Mouse (Mus musculus): ENCODE measurements around the gene Acin1. TPM values are rescaled to one million over a fixed set of nuclear protein-coding genes. Genes with fewer than 3 reads are reported as not detected.

Gene Acin1
- total and polyA plus RNA-seq, 2 experiments from 2014 or later = 56.0 to 69.7 TPM

DNA sequence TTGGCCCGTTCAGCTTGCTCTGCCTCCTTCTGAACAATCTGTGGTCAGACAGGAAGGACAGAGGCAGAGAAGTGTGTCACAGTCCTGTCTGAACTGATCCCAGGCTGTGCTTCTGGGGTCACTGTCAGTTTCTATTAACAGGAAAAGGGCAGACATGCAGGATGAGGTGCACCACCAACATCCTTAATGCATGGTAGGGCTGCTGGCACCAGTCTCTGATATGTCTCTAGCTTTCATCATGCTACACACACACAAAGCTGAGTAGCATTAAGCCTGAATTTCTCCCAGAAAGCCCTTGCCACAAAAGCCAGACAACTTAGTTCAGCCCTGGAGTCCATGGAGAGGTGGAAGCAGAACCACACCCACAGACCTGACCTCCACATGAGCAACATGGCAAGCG, 43.7 kb downstream of the Acin1 start:
- no peaks in the 10 kb centered on the region for H3K4me1 ChIP-seq (ENCODE audit: control insufficient read depth, insufficient read depth)
- peaks cover 60% of the 10 kb centered on the region for H3K36me3 ChIP-seq (replicated peaks; ENCODE audit: control insufficient read depth, insufficient read depth, low read length)
- 83% methylated on average over 2 of the region's 2 CpGs for WGBS
- no peak overlapping the region for H3K27ac ChIP-seq (ENCODE audit: low read depth)
- TF ChIP-seq EP300 (IDR thresholded peaks at IDR 0.05; ENCODE audit: low read depth) = no peak
- no peak overlapping the region for H3K9ac ChIP-seq (replicated peaks; ENCODE audit: low read depth, low read length)
- no peaks in the 10 kb centered on the region for H3K27me3 ChIP-seq (ENCODE audit: control insufficient read depth, insufficient read depth, low read length)
- DNase-seq (ENCODE audit: low spot score) = no peak
- H3K4me3 ChIP-seq (ENCODE audit: low read depth, low read length) = no peak overlapping the region
- no peak overlapping the region for H3K4me2 ChIP-seq (ENCODE audit: low read depth, low read length)
- no peaks in the 10 kb centered on the region for H3K9me3 ChIP-seq (replicated peaks; ENCODE audit: control insufficient read depth, low read length)
- ATAC-seq (ENCODE audit: insufficient read depth, low read depth) = no peak

DNA sequence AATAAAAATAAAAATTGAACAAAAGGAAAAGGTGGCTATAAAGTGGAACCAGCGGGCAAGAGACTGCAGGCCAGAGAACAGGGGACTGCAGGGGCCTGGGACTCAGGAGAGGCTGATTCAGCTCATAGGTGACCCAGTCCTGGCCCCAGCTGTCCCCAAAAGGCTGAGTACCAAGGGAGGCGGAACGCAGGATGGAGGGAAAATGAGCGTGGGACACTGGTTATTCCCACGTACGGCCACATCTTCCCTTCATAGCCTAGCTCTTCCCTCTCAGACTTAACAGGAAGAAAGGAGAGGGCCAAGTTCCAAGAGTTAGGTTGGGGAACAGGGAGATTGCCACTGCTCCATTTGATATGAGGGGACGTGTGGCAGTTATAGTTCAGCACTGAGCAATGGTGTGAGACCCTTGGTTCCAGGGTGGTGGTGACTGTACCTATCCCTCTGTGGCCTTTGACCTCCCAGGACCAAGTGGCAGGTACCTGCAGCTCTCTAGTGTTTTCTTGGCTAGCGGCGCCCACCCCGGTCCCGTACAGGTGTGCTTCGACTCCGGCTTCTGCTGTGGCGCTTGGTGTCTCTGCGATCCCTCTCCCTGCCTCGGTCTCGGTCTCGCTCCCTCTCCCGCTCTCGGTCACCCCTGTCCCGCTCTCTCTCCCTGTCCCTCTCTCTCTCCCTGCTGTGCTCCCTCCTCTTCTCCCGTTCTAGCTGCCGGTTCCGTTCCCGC, 44.3 kb downstream of the Acin1 start:
- no peak for ATAC-seq (ENCODE audit: insufficient read depth, low read depth)

DNA sequence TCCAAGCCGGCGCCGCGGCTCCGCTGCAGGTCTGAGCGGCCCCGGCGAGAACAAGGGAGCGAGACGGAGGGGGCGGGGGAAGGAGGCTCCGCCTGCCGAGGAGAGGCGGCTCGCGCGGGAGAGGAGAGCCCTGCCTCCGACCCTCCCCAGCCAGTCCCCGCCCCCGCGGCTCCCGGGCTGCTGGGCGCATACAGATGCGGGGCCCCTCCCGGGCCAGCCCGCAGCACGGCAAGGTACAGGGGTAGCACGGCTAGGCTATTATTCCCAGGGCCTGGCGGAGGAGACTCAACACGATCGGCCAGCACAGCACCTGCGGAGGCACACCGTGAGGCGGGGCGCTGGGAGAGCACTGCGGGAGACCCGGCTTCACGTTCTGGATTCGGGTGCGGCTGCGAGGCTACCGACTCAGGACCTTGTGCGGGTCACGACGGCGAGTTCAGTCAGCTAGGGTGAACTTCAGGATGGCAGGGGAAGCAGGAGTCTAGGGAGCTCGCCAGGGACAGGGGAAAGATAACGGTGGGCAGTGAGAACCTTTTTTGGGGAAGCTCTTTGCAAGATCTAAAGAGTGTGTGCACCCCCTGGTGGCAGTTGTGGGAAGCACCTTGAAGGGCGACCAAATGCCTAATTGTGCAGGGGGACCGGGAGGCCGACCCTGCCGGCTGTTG, 45.3 kb downstream of the Acin1 start, which contains the start of gene Cdh24:
Gene Cdh24 (minus strand): TSS at position 60 of the 665 bp plus-strand sequence.
- Histone ChIP-seq H3K4me3 (ENCODE audit: low read depth, low read length) (peak within 1 kb of the TSS; percentile 59), H3K4me2 (ENCODE audit: low read depth, low read length) (peak within 1 kb of the TSS; percentile 88), H3K27ac (ENCODE audit: low read depth) (no peak within 1 kb of the TSS), H3K36me3 (replicated peaks; ENCODE audit: control insufficient read depth, insufficient read depth, low read length) (peaks cover 46% of the 10 kb centered on the region), H3K4me1 (ENCODE audit: control insufficient read depth, insufficient read depth) (no peaks in the 10 kb centered on the region), H3K27me3 (ENCODE audit: control insufficient read depth, insufficient read depth, low read length) (no peaks in the 10 kb centered on the region), H3K9ac (replicated peaks; ENCODE audit: low read depth, low read length) (peak within 1 kb of the TSS; percentile 40), H3K9me3 (replicated peaks; ENCODE audit: control insufficient read depth, low read length) (no peaks in the 10 kb centered on the region)
- TF ChIP-seq CTCF (IDR thresholded peaks at IDR 0.05; ENCODE audit: low read depth) = peak; percentile 73
- no peak for TF ChIP-seq EP300 (IDR thresholded peaks at IDR 0.05; ENCODE audit: low read depth)
- peak; percentile 82 for DNase-seq (ENCODE audit: low spot score)
- ATAC-seq (ENCODE audit: insufficient read depth, low read depth) = peak; percentile 88
- under 1% methylated on average over 50 of the region's 52 CpGs for WGBS

More for the DNA sequence above, 44.3 kb downstream of the Acin1 start:
- Histone ChIP-seq H3K36me3 (replicated peaks; ENCODE audit: control insufficient read depth, insufficient read depth, low read length) (peaks cover 54% of the 10 kb centered on the region), H3K9ac (replicated peaks; ENCODE audit: low read depth, low read length) (no peak overlapping the region), H3K9me3 (replicated peaks; ENCODE audit: control insufficient read depth, low read length) (no peaks in the 10 kb centered on the region), H3K4me2 (ENCODE audit: low read depth, low read length) (no peak overlapping the region), H3K27me3 (ENCODE audit: control insufficient read depth, insufficient read depth, low read length) (no peaks in the 10 kb centered on the region), H3K27ac (ENCODE audit: low read depth) (no peak overlapping the region), H3K4me3 (ENCODE audit: low read depth, low read length) (no peak overlapping the region), H3K4me1 (ENCODE audit: control insufficient read depth, insufficient read depth) (no peaks in the 10 kb centered on the region)
- 81% methylated on average over 20 of the region's 25 CpGs for WGBS
- no peak for DNase-seq (ENCODE audit: low spot score)
- no peak for TF ChIP-seq CTCF (IDR thresholded peaks at IDR 0.05; ENCODE audit: low read depth)
- no peak for TF ChIP-seq EP300 (IDR thresholded peaks at IDR 0.05; ENCODE audit: low read depth)

DNA sequence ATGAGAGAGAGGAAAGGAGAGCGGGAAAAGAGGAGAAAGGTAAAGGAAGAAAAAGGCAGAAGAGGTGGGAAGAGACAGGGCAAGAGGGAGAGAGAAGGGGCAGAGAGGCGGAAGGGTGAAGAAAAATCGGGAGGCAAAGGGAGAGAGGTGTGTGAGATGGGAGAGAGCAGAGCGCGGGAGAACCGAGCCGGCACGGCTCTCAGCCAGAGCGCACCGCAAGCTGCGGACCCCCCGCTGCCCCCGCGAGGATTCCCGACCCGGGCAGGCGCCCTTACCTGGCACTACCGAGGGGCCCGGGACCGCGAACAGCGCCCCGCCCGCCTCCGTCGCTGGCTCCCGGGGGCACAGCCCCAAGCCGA, 45.8 kb downstream of the Acin1 start, which contains the start of gene Gm17606:
Gene Gm17606 (plus strand): TSS at position 7 of the 359 bp plus-strand sequence.
- H3K27me3 ChIP-seq (ENCODE audit: control insufficient read depth, insufficient read depth, low read length) = no peaks in the 10 kb centered on the region
- H3K9me3 ChIP-seq (replicated peaks; ENCODE audit: control insufficient read depth, low read length) = no peaks in the 10 kb centered on the region
- ATAC-seq (ENCODE audit: insufficient read depth, low read depth) = 0 out of 2 replicates have a peak, but pooled peaks have one; percentile 2
- WGBS = under 1% methylated on average over 15 of the region's 28 CpGs
- DNase-seq (ENCODE audit: low spot score) = no peak
- H3K27ac ChIP-seq (ENCODE audit: low read depth) = no peak within 1 kb of the TSS
- peak within 1 kb of the TSS; percentile 40 for H3K9ac ChIP-seq (replicated peaks; ENCODE audit: low read depth, low read length)
- peak within 1 kb of the TSS; percentile 59 for H3K4me3 ChIP-seq (ENCODE audit: low read depth, low read length)
- peak within 1 kb of the TSS; percentile 88 for H3K4me2 ChIP-seq (ENCODE audit: low read depth, low read length)
- no peaks in the 10 kb centered on the region for H3K4me1 ChIP-seq (ENCODE audit: control insufficient read depth, insufficient read depth)
- TF ChIP-seq EP300 (IDR thresholded peaks at IDR 0.05; ENCODE audit: low read depth) = no peak
- no peak for TF ChIP-seq CTCF (IDR thresholded peaks at IDR 0.05; ENCODE audit: low read depth)
- peaks cover 40% of the 10 kb centered on the region for H3K36me3 ChIP-seq (replicated peaks; ENCODE audit: control insufficient read depth, insufficient read depth, low read length)

DNA sequence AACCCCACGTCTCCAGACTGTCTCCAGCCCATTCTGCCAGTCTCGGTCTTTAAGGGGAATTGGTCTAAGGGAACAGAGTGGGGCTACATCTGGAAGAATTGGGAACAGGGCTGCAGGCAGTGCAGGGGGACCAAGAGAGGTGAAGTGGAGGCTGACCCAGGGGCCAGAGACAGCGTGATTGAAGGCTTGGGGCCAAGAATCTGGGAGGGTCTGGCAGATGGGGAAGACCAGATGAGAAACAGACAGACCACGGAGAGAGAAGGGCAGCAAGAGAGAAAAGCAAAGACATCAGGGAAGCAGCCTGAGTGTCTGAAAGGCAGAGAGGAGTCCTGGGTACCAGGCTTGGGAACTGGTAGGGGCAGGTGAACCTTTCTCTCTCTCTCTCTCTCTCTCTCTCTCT, 46.6 kb downstream of the Acin1 start:
- H3K27me3 ChIP-seq (ENCODE audit: control insufficient read depth, insufficient read depth, low read length) = no peaks in the 10 kb centered on the region
- H3K9me3 ChIP-seq (replicated peaks; ENCODE audit: control insufficient read depth, low read length) = no peaks in the 10 kb centered on the region
- ATAC-seq (ENCODE audit: insufficient read depth, low read depth) = no peak
- WGBS = 53% methylated on average over 4 of the region's 4 CpGs
- no peak overlapping the region for H3K27ac ChIP-seq (ENCODE audit: low read depth)
- H3K4me1 ChIP-seq (ENCODE audit: control insufficient read depth, insufficient read depth) = no peaks in the 10 kb centered on the region
- H3K4me3 ChIP-seq (ENCODE audit: low read depth, low read length) = no peak overlapping the region
- DNase-seq (ENCODE audit: low spot score) = no peak
- peaks cover 32% of the 10 kb centered on the region for H3K36me3 ChIP-seq (replicated peaks; ENCODE audit: control insufficient read depth, insufficient read depth, low read length)
- no peak overlapping the region for H3K9ac ChIP-seq (replicated peaks; ENCODE audit: low read depth, low read length)
- TF ChIP-seq CTCF (IDR thresholded peaks at IDR 0.05; ENCODE audit: low read depth) (no peak), EP300 (IDR thresholded peaks at IDR 0.05; ENCODE audit: low read depth) (no peak)
- peak overlapping the region; percentile 88; the same call in 1 of the 2 replicates for H3K4me2 ChIP-seq (ENCODE audit: low read depth, low read length)

Data from heart, postnatal 0 days (tissue).